ENCODE assay signal across 23 mouse cellular contexts in genomic region chr8:119794689-119795088, GRCm38 (mm10). TPM values are rescaled to one million over a fixed set of nuclear protein-coding genes. Genes with fewer than 3 reads are reported as not detected.
DNase-seq lines count a peak whose midpoint lies in the region; ATAC-seq and TF ChIP-seq lines count a peak whose summit lies in the region.
"Had no signal": no experiment of that assay in that cellular context is flagged by ENCODE, and none has a peak within 500 bp of the region (broad histone marks: within the 10 kb centered on the region; RNA-seq: fewer than 3 reads in every experiment).

No protein-coding gene starts in this region.

- H3K9me3 ChIP-seq in hindbrain, embryonic 11.5 days (ENCODE audit: control insufficient read depth, low read length) = no peaks in the 10 kb centered on the region
- no peaks in the 10 kb centered on the region for H3K9me3 ChIP-seq in hindbrain, postnatal 0 days (ENCODE audit: low read length)
- H3K9me3 ChIP-seq in liver, postnatal 0 days (ENCODE audit: low read length) = no peaks in the 10 kb centered on the region
- H3K9me3 ChIP-seq in liver, embryonic 12.5 days (replicated peaks) = no peaks in the 10 kb centered on the region
- H3K9me3 ChIP-seq: embryonic facial prominence, embryonic 13.5 days; hindbrain, embryonic 15.5 days; intestine, embryonic 15.5 days had no signal

- H3K36me3 ChIP-seq in hindbrain, embryonic 11.5 days (ENCODE audit: control insufficient read depth, insufficient read depth, low read length) = no peaks in the 10 kb centered on the region
- no peaks in the 10 kb centered on the region for H3K36me3 ChIP-seq in hindbrain, postnatal 0 days (ENCODE audit: insufficient read depth, low read length)
- no peaks in the 10 kb centered on the region for H3K36me3 ChIP-seq in liver, postnatal 0 days (replicated peaks; ENCODE audit: insufficient read depth, low read length)
- no peaks in the 10 kb centered on the region for H3K36me3 ChIP-seq in liver, embryonic 12.5 days
- H3K36me3 ChIP-seq: embryonic facial prominence, embryonic 13.5 days; hindbrain, embryonic 15.5 days; intestine, embryonic 15.5 days had no signal

- H3K27ac ChIP-seq in hindbrain, embryonic 11.5 days (ENCODE audit: low read depth, low read length) = no peak overlapping the region; the same call in 1 of the 2 replicates
- no peak overlapping the region for H3K27ac ChIP-seq in hindbrain, postnatal 0 days
- no peak overlapping the region for H3K27ac ChIP-seq in liver, postnatal 0 days (ENCODE audit: low read depth)
- H3K27ac ChIP-seq in liver, embryonic 12.5 days = no peak overlapping the region
- H3K27ac ChIP-seq: embryonic facial prominence, embryonic 13.5 days; gastrocnemius, adult 2 months; hindbrain, embryonic 15.5 days; intestine, embryonic 15.5 days had no signal

- no peak overlapping the region for H3K4me3 ChIP-seq in hindbrain, embryonic 11.5 days (ENCODE audit: low read depth, low read length)
- H3K4me3 ChIP-seq in hindbrain, postnatal 0 days (ENCODE audit: low read length) = no peak overlapping the region
- no peak overlapping the region for H3K4me3 ChIP-seq in liver, postnatal 0 days (ENCODE audit: low read depth, low read length)
- H3K4me3 ChIP-seq in liver, embryonic 12.5 days = no peak overlapping the region
- H3K4me3 ChIP-seq: embryonic facial prominence, embryonic 13.5 days; erythroblast, embryonic 14.5 days; gastrocnemius, adult 2 months; hindbrain, embryonic 15.5 days; intestine, embryonic 15.5 days had no signal

- H3K4me1 ChIP-seq in hindbrain, embryonic 11.5 days (replicated peaks; ENCODE audit: control insufficient read depth, insufficient read depth, low read length) = peaks cover 21% of the 10 kb centered on the region
- peaks cover 17% of the 10 kb centered on the region for H3K4me1 ChIP-seq in hindbrain, postnatal 0 days (ENCODE audit: insufficient read depth, low read length)
- peaks cover 23% of the 10 kb centered on the region for H3K4me1 ChIP-seq in liver, postnatal 0 days (ENCODE audit: insufficient read depth)
- H3K4me1 ChIP-seq in liver, embryonic 12.5 days = peaks cover 36% of the 10 kb centered on the region

- peak; percentile 69 for DNase-seq in embryo, embryonic 10 days (ENCODE audit: low spot score)
- DNase-seq in embryo, embryonic 9.5 days (ENCODE audit: extremely low spot score) = no peak
- DNase-seq in hindbrain, embryonic 11.5 days (ENCODE audit: low spot score) = peak; percentile 41
- DNase-seq in hindbrain, postnatal 0 days (ENCODE audit: low spot score) = no peak
- no peak for DNase-seq in liver, postnatal 0 days
- DNase-seq in embryo, embryonic 11 days = peak; percentile 55
- DNase-seq: adrenal gland, postnatal 10 days; adrenal gland, postnatal 36 days; cerebellum, adult 18-20 months; cerebellum, adult 9-10 months; cerebellum, postnatal 14 days; forebrain, postnatal 0 days; gastrocnemius, adult 2 months; gastrocnemius, postnatal 14 days; heart, adult 11 months had no signal

- WGBS in hindbrain, embryonic 11.5 days = 30% methylated on average over 7 of the region's 7 CpGs
- WGBS in hindbrain, postnatal 0 days = 53% methylated on average over 7 of the region's 7 CpGs
- WGBS in liver, postnatal 0 days (ENCODE audit: insufficient replicate concordance) = 57% methylated on average over 7 of the region's 7 CpGs
- WGBS in liver, embryonic 12.5 days (ENCODE audit: insufficient replicate concordance) = 36% methylated on average over 7 of the region's 7 CpGs

- no peaks in the 10 kb centered on the region for H3K27me3 ChIP-seq in hindbrain, embryonic 11.5 days (ENCODE audit: control insufficient read depth, insufficient read depth, low read length)
- no peaks in the 10 kb centered on the region for H3K27me3 ChIP-seq in hindbrain, postnatal 0 days (ENCODE audit: insufficient read depth, low read length)
- no peaks in the 10 kb centered on the region for H3K27me3 ChIP-seq in liver, postnatal 0 days (ENCODE audit: insufficient read depth, low read length)
- 0 out of 2 replicates have a peak, but pooled peaks cover 5% of the 10 kb centered on the region for H3K27me3 ChIP-seq in liver, embryonic 12.5 days (replicated peaks)
- H3K27me3 ChIP-seq: embryonic facial prominence, embryonic 13.5 days; hindbrain, embryonic 15.5 days; intestine, embryonic 15.5 days had no signal

- no peak for TF ChIP-seq CTCF in hindbrain, postnatal 0 days (IDR thresholded peaks at IDR 0.05; ENCODE audit: low read depth)
- no peak for TF ChIP-seq CTCF in liver, postnatal 0 days (IDR thresholded peaks at IDR 0.05; ENCODE audit: low read depth)

- no peak overlapping the region for H3K9ac ChIP-seq in hindbrain, embryonic 11.5 days (ENCODE audit: low read depth, low read length)
- H3K9ac ChIP-seq in hindbrain, postnatal 0 days (replicated peaks; ENCODE audit: low read length) = no peak overlapping the region
- no peak overlapping the region for H3K9ac ChIP-seq in liver, postnatal 0 days (replicated peaks)
- H3K9ac ChIP-seq in liver, embryonic 12.5 days = no peak overlapping the region
- H3K9ac ChIP-seq: embryonic facial prominence, embryonic 13.5 days; forebrain, postnatal 0 days; hindbrain, embryonic 15.5 days; intestine, embryonic 15.5 days had no signal

- H3K4me2 ChIP-seq in hindbrain, embryonic 11.5 days (replicated peaks; ENCODE audit: low read depth, low read length) = no peak overlapping the region
- H3K4me2 ChIP-seq in hindbrain, postnatal 0 days (ENCODE audit: low read depth, low read length) = no peak overlapping the region
- no peak overlapping the region for H3K4me2 ChIP-seq in liver, postnatal 0 days (ENCODE audit: low read depth, low read length)
- H3K4me2 ChIP-seq in liver, embryonic 12.5 days = no peak overlapping the region
- H3K4me2 ChIP-seq: embryonic facial prominence, embryonic 13.5 days; heart, embryonic 11.5 days; hindbrain, embryonic 15.5 days; intestine, embryonic 15.5 days had no signal

- no peak for TF ChIP-seq EP300 in liver, postnatal 0 days (IDR thresholded peaks at IDR 0.05; ENCODE audit: low read depth)

- no peak for ATAC-seq in hindbrain, embryonic 11.5 days (ENCODE audit: low FRiP score)
- no peak for ATAC-seq in hindbrain, postnatal 0 days
- ATAC-seq in liver, postnatal 0 days = peak; percentile 13; the same call in 1 of the 2 replicates
- ATAC-seq in liver, embryonic 12.5 days = no peak
- ATAC-seq in megakaryocyte progenitor cell, adult 5-6 weeks (replicated peaks; ENCODE audit: poor library complexity) = no peak
- ATAC-seq: forebrain, embryonic 14.5 days; forebrain, postnatal 0 days; intestine, embryonic 15.5 days had no signal

RNA-seq across cellular contexts. Expression of gene Tldc1, which starts 16.5 kb away (rescaled TPM):
- 7.8 and 8.5 TPM in 2 replicates for polyA plus RNA-seq in hindbrain, embryonic 11.5 days (2014; fragmentation: Nextera tagmentation; extraction: Ambion mirVana)
- total RNA-seq in hindbrain, postnatal 0 days (2014; rRNA removed) = 20.2 and 21.2 TPM in 2 replicates
- polyA plus RNA-seq in hindbrain, postnatal 0 days (2015; fragmentation: Nextera tagmentation; extraction: Ambion mirVana) = 7.4 and 8.4 TPM in 2 replicates
- 4.3 and 4.6 TPM in 2 replicates for polyA plus RNA-seq in liver, postnatal 0 days (2015; fragmentation: Nextera tagmentation; extraction: Ambion mirVana)
- 6.1 and 6.7 TPM in 2 replicates for polyA plus RNA-seq in liver, embryonic 12.5 days (2016; fragmentation: Nextera tagmentation; extraction: Ambion mirVana)
- total RNA-seq in megakaryocyte progenitor cell, adult 5-6 weeks (2015) = 2.6 TPM in 2 replicates
- total RNA-seq in megakaryocyte progenitor cell, adult 5-6 weeks (2017) = 3.8 and 4.2 TPM in 2 replicates

RNA-seq across cellular contexts. Expression of gene Cotl1, which starts 45.7 kb away (rescaled TPM):
- 458 and 496 TPM in 2 replicates for polyA plus RNA-seq in hindbrain, embryonic 11.5 days (2014; fragmentation: Nextera tagmentation; extraction: Ambion mirVana)
- total RNA-seq in hindbrain, postnatal 0 days (2014; rRNA removed) = 263 and 269 TPM in 2 replicates
- 85.4 and 87.8 TPM in 2 replicates for polyA plus RNA-seq in hindbrain, postnatal 0 days (2015; fragmentation: Nextera tagmentation; extraction: Ambion mirVana)
- 28.5 and 28.8 TPM in 2 replicates for polyA plus RNA-seq in liver, postnatal 0 days (2015; fragmentation: Nextera tagmentation; extraction: Ambion mirVana)
- 46.5 and 49.5 TPM in 2 replicates for polyA plus RNA-seq in liver, embryonic 12.5 days (2016; fragmentation: Nextera tagmentation; extraction: Ambion mirVana)
- total RNA-seq in megakaryocyte progenitor cell, adult 5-6 weeks (2015) = 88.7 and 123 TPM in 2 replicates
- 101 and 127 TPM in 2 replicates for total RNA-seq in megakaryocyte progenitor cell, adult 5-6 weeks (2017)

Comparison
In these comparisons a context has a peak if more than half of its experiments do, and no peak if none do; other contexts are left out.
1. DNase-seq: peak in embryo, embryonic 10 days (single experiment), hindbrain, embryonic 11.5 days (single experiment) and embryo, embryonic 11 days (single experiment); none in embryo, embryonic 9.5 days (single experiment), hindbrain, postnatal 0 days (single experiment) and liver, postnatal 0 days (single experiment).